Mouse (Mus musculus): ENCODE measurements at regions not wholly inside any gene's neighbourhood (a gene's known extent, or its start where the extent isn't known, plus 50 kb on each side); places are given as distances from the start of the nearest gene placed in this dataset.

DNA sequence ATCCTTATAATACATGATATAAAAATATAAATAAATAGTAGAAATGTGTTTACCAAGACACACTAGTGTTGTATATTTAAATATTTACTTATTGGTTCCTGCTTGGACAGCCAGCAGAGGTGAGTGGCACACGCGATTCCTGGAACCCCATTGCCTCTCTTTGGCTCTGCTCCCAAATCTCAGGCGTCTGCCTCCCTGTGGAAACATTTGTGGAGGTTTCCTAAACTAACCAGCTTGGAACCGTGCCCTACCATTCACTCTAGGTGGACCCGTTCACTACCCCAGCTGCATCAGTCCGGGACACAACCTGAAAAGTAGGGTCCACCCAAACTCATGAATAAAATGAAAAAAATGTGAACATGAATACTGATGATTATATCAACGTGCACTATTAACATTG lies 404.0 kb upstream of the Defb41 start:
- H3K4me3 ChIP-seq (replicated peaks) = no peak overlapping the region
- 80% methylated on average over 7 of the region's 7 CpGs for WGBS
- H3K9me3 ChIP-seq (replicated peaks) = no peaks in the 10 kb centered on the region
- H3K9ac ChIP-seq (replicated peaks) = no peak overlapping the region
- ATAC-seq (ENCODE audit: low FRiP score) = no peak
- no peaks in the 10 kb centered on the region for H3K4me1 ChIP-seq
- no peak overlapping the region for H3K27ac ChIP-seq (replicated peaks)
- no peaks in the 10 kb centered on the region for H3K36me3 ChIP-seq
- H3K27me3 ChIP-seq (replicated peaks) = no peaks in the 10 kb centered on the region
- no peak overlapping the region for H3K4me2 ChIP-seq

DNA sequence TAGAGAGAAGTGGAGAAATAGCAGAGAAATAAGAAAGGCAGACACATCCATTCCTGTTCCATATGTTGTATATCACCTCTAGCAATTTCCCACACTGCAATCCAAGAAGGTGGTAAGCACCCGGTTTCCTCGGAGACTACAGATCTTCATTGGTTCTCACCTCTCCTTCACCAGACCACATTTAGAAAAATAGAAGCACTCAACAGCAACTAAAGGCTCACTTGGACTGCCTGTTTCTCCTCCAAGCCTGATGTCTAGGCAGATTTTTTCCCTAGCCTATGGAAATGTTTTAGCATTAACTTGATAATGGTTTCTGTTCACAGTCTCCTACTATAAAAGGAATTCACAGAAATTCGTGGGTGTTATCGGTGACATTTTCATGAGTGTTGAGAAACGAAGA lies 403.3 kb upstream of the Defb41 start:
- Histone ChIP-seq H3K9me3 (replicated peaks) (no peaks in the 10 kb centered on the region), H3K27ac (replicated peaks) (no peak overlapping the region), H3K9ac (replicated peaks) (no peak overlapping the region), H3K36me3 (no peaks in the 10 kb centered on the region), H3K4me2 (no peak overlapping the region), H3K4me1 (no peaks in the 10 kb centered on the region), H3K4me3 (replicated peaks) (no peak overlapping the region), H3K27me3 (replicated peaks) (no peaks in the 10 kb centered on the region)
- 89% methylated on average over 5 of the region's 5 CpGs for WGBS
- no peak for ATAC-seq (ENCODE audit: low FRiP score)

DNA sequence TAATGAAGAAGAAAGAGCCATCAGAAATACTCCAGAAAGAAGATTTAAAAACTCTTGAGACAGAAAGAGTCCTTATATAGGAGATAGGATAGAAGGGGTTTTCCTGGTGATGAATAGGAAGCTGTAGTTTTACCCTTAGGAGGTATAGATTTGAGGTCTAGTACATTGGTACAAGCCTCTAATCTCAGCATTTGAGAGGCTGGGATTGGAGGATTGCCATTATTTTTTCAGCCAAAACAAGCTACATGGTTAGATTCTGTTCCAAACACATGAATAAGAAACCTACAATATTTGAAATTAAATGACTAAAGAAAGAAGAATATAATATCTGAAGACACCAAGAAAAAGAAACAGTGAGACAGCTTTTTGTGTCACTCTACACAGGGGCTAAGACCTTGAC lies 375.9 kb upstream of the Defb41 start:
- Histone ChIP-seq H3K4me1 (no peaks in the 10 kb centered on the region), H3K4me2 (no peak overlapping the region), H3K36me3 (no peaks in the 10 kb centered on the region), H3K9me3 (replicated peaks) (no peaks in the 10 kb centered on the region), H3K4me3 (replicated peaks) (no peak overlapping the region), H3K9ac (replicated peaks) (no peak overlapping the region), H3K27me3 (replicated peaks) (no peaks in the 10 kb centered on the region), H3K27ac (replicated peaks) (no peak overlapping the region)
- no peak for ATAC-seq (ENCODE audit: low FRiP score)

DNA sequence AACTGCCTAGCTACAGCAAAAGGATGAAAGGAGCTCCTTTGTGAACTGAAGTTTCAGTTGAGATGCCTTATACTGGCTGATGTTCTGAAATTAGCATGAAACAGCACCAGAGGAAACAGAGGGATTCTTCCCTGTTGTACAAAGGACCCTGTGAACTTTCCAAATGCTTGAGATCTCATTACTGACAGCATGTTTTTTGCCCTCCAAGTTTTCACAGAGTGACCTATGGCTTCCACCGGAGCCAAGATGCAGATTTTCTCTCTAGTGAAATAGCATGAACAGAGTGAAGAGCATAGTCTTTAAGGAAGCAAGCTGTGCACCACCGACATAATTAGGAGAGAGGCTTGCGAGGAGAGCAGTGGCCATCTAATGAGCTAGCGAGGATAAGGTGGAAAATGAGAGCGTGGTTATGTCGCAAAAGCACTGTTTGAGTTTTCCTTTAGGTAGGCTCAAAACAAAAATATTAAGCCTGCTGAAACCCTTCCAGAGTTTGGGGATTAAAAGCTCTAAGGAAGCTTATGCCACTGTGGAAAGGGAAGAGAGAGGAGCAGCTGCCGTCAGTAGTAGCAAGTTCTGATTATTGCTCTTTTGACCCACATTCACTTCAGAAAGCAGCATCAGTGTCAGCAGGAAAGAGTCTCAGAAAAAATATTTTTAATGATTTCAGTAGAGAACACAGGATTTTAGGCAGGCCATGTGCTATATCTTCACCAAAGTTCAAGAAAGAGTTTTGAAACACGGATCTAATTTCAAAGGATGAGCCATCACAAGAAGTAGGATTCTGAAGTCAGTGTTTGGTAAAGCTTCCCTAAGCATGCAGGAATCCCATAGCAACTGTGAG lies 374.7 kb upstream of the Defb41 start:
- H3K9ac ChIP-seq (replicated peaks) = no peak overlapping the region
- H3K36me3 ChIP-seq = no peaks in the 10 kb centered on the region
- no peak for ATAC-seq (ENCODE audit: low FRiP score)
- no peaks in the 10 kb centered on the region for H3K9me3 ChIP-seq (replicated peaks)
- WGBS = 23% methylated on average over 8 of the region's 8 CpGs
- no peaks in the 10 kb centered on the region for H3K4me1 ChIP-seq
- H3K4me3 ChIP-seq (replicated peaks) = no peak overlapping the region
- H3K27ac ChIP-seq (replicated peaks) = no peak overlapping the region
- no peaks in the 10 kb centered on the region for H3K27me3 ChIP-seq (replicated peaks)
- H3K4me2 ChIP-seq = no peak overlapping the region

DNA sequence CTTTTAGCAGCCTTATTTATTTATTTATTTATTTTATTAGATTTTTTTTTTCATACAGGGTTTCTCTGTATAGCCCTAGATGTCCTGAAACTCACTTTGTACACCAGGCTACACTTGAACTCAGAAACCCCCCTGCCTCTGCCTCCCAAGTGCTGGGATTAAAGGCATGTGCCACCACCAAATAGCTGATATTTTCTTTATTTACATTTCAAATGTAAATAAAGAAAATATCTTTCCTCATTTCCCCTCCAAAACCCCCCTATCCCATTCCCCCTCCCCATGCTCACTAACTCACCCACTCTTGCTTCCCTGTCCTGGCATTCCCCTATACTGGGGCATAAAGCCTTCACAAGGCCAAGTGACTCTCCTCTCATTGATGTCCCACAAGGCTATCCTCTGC lies 372.4 kb upstream of the Defb41 start:
- H3K4me3 ChIP-seq (replicated peaks) = no peak overlapping the region
- no peaks in the 10 kb centered on the region for H3K27me3 ChIP-seq (replicated peaks)
- H3K36me3 ChIP-seq = no peaks in the 10 kb centered on the region
- H3K9ac ChIP-seq (replicated peaks) = no peak overlapping the region
- H3K4me2 ChIP-seq = no peak overlapping the region
- no peak for ATAC-seq (ENCODE audit: low FRiP score)
- no peak overlapping the region for H3K27ac ChIP-seq (replicated peaks)
- H3K9me3 ChIP-seq (replicated peaks) = no peaks in the 10 kb centered on the region
- no peaks in the 10 kb centered on the region for H3K4me1 ChIP-seq

DNA sequence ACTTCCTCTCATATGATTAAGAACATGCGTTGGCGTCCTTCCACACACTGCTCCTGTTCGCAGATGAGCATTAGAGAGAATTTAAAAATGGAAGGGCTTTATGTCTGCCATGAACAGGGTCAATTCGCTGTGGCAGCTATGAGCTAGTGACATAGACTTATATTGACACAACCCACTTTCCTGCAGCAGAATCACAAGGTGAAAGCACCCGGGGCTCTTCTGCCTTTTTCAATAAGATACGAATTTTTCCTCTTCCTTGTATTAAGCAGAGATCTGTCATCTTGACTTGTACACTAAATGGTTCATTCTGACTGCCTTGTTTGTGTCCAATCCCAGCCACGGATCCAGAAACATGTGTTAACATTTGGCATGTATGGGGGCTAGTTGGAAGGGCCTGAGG lies 345.3 kb upstream of the Defb41 start:
- no peak overlapping the region for H3K4me2 ChIP-seq
- H3K9ac ChIP-seq (replicated peaks) = no peak overlapping the region
- H3K9me3 ChIP-seq (replicated peaks) = no peaks in the 10 kb centered on the region
- no peak for ATAC-seq (ENCODE audit: low FRiP score)
- no peak overlapping the region for H3K4me3 ChIP-seq (replicated peaks)
- WGBS = 86% methylated on average over 7 of the region's 7 CpGs
- H3K4me1 ChIP-seq = no peaks in the 10 kb centered on the region
- H3K36me3 ChIP-seq = no peaks in the 10 kb centered on the region
- H3K27ac ChIP-seq (replicated peaks) = no peak overlapping the region
- no peaks in the 10 kb centered on the region for H3K27me3 ChIP-seq (replicated peaks)

DNA sequence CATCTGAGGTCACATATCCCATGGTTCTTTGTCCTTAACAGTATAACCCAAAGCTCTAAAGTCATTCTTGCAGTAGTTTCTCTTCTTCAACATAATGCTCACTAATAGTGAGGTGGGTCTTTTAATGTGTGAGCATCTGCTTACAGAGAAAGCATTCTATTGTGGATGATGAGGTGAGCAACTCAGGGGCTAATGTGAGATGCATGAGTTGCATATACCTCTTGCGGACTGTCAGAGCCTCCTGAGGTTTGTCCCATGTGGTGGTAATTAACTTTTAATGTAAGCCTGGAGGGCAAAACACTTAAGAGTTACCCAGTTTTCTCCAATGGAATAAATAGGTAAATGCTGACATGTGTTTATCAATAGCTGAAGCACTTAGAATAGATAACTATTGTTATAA lies 334.9 kb upstream of the Defb41 start:
- H3K9ac ChIP-seq (replicated peaks) = no peak overlapping the region
- no peaks in the 10 kb centered on the region for H3K27me3 ChIP-seq (replicated peaks)
- no peak for ATAC-seq (ENCODE audit: low FRiP score)
- no peaks in the 10 kb centered on the region for H3K36me3 ChIP-seq
- no peak overlapping the region for H3K4me2 ChIP-seq
- no peaks in the 10 kb centered on the region for H3K9me3 ChIP-seq (replicated peaks)
- H3K4me3 ChIP-seq (replicated peaks) = no peak overlapping the region
- H3K4me1 ChIP-seq = no peaks in the 10 kb centered on the region
- no peak overlapping the region for H3K27ac ChIP-seq (replicated peaks)
- WGBS = 37% methylated on average over 1 of the region's 1 CpGs

DNA sequence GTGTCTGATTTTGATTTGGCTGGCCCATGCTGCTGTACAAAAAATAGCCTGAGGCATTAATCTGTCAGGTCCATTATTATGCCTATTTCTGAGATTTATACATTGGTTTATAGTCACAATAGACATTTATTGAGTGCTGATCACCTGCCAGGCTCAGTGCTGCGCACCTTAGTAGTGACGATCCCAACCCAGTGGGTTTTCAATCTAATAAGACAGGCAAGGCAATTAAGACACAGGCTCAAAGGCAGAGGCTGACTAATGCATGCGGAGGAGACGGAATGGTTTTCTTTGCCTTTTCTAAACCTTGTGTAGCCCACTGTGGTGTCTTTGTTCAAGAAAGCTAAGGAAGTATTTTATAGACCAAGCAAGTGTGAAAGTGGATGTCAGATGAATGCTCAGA lies 334.0 kb upstream of the Defb41 start:
- Histone ChIP-seq H3K9ac (replicated peaks) (no peak overlapping the region), H3K27me3 (replicated peaks) (no peaks in the 10 kb centered on the region), H3K36me3 (no peaks in the 10 kb centered on the region), H3K9me3 (replicated peaks) (no peaks in the 10 kb centered on the region), H3K4me2 (no peak overlapping the region), H3K27ac (replicated peaks) (no peak overlapping the region), H3K4me3 (replicated peaks) (no peak overlapping the region), H3K4me1 (no peaks in the 10 kb centered on the region)
- 16% methylated on average over 4 of the region's 4 CpGs for WGBS
- ATAC-seq (ENCODE audit: low FRiP score) = peak; percentile 45; the same call in 1 of the 2 replicates

DNA sequence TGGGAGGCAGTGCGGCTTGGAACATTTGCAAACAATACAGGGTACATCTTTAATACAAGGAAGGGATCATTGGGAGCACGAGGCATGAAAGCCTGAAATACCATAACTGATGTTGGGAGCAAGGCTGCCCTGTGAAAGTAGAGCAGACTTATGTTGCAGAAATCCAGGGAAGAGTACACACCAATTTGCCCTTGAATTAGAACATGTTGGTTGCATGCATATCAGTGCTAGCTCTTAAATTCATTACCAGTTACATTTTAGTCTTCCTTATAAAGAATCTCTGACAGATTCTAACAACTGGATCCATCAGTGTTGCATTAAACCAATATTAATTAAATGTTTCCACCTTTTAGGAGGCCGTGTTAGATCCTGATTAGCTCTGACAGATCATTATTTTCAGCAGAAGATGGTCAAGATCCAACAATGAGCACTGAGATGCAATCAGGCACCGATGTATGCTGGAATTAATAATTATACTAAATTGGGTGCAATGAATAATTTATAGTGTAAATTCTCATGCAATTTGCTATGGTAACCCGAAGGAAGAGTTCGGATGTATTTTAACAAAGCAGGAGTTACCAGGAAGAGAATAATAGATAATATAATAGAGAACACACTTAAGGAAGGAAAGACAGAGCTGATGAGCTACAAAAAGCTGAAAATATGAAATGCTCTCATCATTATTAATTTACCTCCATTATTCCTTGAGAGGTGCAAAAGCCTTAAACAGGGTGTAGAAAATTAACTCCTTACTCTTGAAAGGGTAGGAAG lies 318.6 kb upstream of the Defb41 start:
- no peak for ATAC-seq (ENCODE audit: low FRiP score)
- WGBS = 61% methylated on average over 6 of the region's 6 CpGs
- H3K4me3 ChIP-seq (replicated peaks) = no peak overlapping the region
- H3K9me3 ChIP-seq (replicated peaks) = no peaks in the 10 kb centered on the region
- H3K4me2 ChIP-seq = no peak overlapping the region
- H3K36me3 ChIP-seq = no peaks in the 10 kb centered on the region
- no peaks in the 10 kb centered on the region for H3K27me3 ChIP-seq (replicated peaks)
- H3K27ac ChIP-seq (replicated peaks) = no peak overlapping the region
- H3K4me1 ChIP-seq = no peaks in the 10 kb centered on the region
- no peak overlapping the region for H3K9ac ChIP-seq (replicated peaks)

DNA sequence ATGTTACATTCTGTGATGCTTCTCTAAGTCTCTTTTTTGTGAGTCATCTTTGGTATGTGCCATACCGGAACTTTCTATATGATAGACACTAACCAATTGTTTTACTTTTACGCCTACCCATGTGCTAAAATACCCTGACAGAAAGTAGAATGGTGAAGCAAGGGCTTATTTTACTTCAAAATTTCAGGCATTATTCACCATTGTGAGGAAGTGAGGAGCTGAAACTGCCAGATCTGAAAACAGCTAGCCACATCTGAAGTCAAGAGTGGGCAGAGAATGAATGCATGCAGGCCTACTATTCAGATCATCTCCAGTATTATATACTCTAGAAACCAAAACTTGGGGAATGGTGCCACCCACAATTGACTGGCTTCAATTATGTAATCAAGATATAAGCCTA lies 313.7 kb upstream of the Defb41 start:
- Histone ChIP-seq H3K27me3 (replicated peaks) (no peaks in the 10 kb centered on the region), H3K27ac (replicated peaks) (no peak overlapping the region), H3K4me1 (no peaks in the 10 kb centered on the region), H3K4me3 (replicated peaks) (no peak overlapping the region), H3K9me3 (replicated peaks) (no peaks in the 10 kb centered on the region), H3K36me3 (no peaks in the 10 kb centered on the region), H3K4me2 (no peak overlapping the region), H3K9ac (replicated peaks) (no peak overlapping the region)
- no peak for ATAC-seq (ENCODE audit: low FRiP score)
- WGBS = 95% methylated on average over 2 of the region's 2 CpGs

DNA sequence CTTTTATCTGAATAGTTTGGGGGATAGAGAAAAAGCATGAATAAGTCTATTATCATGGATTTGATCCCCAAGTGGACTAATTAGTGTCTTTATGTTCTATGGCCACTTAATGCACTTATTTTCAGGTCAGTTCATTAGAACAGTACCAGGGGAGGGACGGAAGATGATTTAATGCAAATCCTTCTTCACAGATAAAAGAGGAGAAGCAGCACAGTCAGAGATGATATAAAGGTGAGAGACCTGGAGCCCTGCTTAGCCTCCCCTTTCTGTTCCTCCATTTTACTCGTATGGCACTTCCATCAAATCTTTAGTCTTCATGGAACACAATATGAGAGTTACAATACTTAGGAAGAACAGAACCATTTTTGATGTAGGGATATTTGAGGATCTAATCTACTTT lies 302.1 kb upstream of the Defb41 start:
- Histone ChIP-seq H3K4me2 (no peak overlapping the region), H3K4me1 (no peaks in the 10 kb centered on the region), H3K9ac (replicated peaks) (no peak overlapping the region), H3K9me3 (replicated peaks) (no peaks in the 10 kb centered on the region), H3K4me3 (replicated peaks) (no peak overlapping the region), H3K36me3 (no peaks in the 10 kb centered on the region), H3K27ac (replicated peaks) (no peak overlapping the region), H3K27me3 (replicated peaks) (no peaks in the 10 kb centered on the region)
- WGBS = 64% methylated on average over 2 of the region's 2 CpGs
- no peak for ATAC-seq (ENCODE audit: low FRiP score)

DNA sequence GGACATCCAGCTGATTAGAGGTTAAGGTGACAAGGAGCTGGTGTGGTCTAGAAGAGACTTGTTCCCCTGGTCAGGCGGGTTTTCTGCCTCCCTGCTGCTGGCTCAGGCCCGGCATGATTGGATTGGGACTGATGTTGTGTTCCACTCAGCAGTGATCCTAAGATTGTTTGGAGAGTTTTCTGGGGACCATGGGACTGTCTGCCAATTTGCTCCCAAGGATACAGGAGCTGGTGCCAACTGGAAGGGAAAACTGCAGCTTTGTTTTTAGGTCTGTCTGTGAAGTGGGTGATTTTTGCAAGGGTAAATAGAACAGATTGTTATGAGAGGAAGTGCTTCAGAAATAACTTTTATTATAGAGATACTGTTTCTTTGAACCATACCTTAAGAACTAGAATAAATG lies 286.3 kb upstream of the Defb41 start:
- H3K4me1 ChIP-seq = no peaks in the 10 kb centered on the region
- WGBS = 88% methylated on average over 2 of the region's 2 CpGs
- no peak overlapping the region for H3K4me2 ChIP-seq
- no peak overlapping the region for H3K27ac ChIP-seq (replicated peaks)
- H3K9ac ChIP-seq (replicated peaks) = no peak overlapping the region
- no peak for ATAC-seq (ENCODE audit: low FRiP score)
- no peak overlapping the region for H3K4me3 ChIP-seq (replicated peaks)
- no peaks in the 10 kb centered on the region for H3K27me3 ChIP-seq (replicated peaks)
- no peaks in the 10 kb centered on the region for H3K36me3 ChIP-seq
- H3K9me3 ChIP-seq (replicated peaks) = no peaks in the 10 kb centered on the region
